Mouse (Mus musculus): ENCODE results near the gene Minos1. TPM values are rescaled to one million over a fixed set of nuclear protein-coding genes. Genes with fewer than 3 reads are reported as not detected.

Gene Minos1
- polyA plus RNA-seq, 1 experiment = 180 TPM

DNA sequence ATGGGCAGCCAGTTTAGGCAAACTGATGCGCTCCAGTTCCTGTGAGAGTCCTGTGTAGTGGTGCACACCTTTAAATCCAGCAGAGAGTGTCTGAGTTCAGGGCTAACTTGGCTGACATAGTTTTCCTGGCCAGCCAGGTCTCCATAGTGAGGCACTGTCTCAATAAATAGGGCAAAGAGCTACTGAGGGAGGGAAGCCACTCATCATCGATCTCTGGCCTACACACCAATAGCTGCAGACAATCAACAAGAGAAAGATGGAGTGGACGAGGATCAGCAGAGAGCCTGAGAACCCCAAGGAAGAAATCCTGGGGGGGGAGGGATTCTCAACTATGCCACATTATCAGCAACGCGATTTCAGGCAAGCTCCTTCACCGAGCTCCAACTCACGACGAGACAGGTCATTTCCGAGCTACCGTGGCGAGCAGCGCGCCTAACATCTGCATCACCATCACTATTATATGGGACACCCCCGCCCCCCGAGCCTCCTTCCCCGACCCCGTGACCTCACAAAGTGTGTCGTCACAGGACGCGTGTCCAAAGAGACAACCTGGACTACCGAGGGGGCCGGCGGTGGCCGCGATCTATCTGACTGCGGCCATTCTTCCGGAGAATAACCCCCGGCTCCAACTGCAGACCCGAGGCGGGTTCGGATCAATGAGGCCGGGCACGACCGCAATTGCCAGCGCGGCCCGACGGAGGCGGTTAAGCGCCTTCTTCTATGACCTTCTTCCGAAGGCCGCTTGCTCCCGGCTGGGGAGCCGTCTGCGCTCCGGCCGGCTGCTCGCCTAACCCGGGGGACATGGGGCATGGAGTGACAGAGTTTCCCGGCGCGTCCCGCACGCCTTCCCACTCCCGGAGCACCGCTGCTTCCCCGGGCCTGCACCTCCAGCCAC lies 860 bp downstream of the Minos1 start:
- Histone ChIP-seq H3K4me1 (ENCODE audit: control insufficient read depth, insufficient read depth, low read length) (peaks cover 5% of the 10 kb centered on the region), H3K4me3 (ENCODE audit: insufficient read depth, low read length) (peak overlapping the region; percentile 61), H3K27ac (ENCODE audit: insufficient read depth, low read length) (peak overlapping the region; percentile 91)
- TF ChIP-seq CTCF (IDR thresholded peaks at IDR 0.05; ENCODE audit: extremely low read depth, insufficient read depth, low read length) = no peak
- no peak for TF ChIP-seq POLR2A (IDR thresholded peaks at IDR 0.05; ENCODE audit: extremely low read depth, insufficient read depth, low read length)

DNA sequence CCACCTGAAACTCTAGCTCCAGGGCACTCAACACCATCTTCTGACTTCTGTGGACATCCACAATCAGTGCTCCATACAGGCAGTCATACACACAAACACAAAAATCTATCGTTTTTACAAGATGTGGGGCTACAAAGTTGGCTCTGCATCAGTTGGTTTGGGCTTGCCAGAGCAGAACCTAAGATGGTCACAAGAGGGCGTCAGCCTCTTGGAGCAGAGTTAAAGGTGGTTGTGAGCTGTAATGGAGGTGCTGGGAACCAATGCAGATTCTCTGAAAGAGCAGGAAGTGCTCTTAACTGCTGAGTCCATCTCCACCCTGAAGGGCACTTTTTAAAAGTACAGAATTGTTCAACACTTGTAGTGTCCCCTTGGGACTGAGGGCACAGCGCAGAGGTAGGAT lies 4.4 kb downstream of the Minos1 start:
- H3K27ac ChIP-seq (ENCODE audit: insufficient read depth, low read length) = no peak overlapping the region
- no peak for TF ChIP-seq POLR2A (IDR thresholded peaks at IDR 0.05; ENCODE audit: extremely low read depth, insufficient read depth, low read length)
- TF ChIP-seq CTCF (IDR thresholded peaks at IDR 0.05; ENCODE audit: extremely low read depth, insufficient read depth, low read length) = no peak
- peaks cover 5% of the 10 kb centered on the region for H3K4me1 ChIP-seq (ENCODE audit: control insufficient read depth, insufficient read depth, low read length)
- H3K4me3 ChIP-seq (ENCODE audit: insufficient read depth, low read length) = no peak overlapping the region

DNA sequence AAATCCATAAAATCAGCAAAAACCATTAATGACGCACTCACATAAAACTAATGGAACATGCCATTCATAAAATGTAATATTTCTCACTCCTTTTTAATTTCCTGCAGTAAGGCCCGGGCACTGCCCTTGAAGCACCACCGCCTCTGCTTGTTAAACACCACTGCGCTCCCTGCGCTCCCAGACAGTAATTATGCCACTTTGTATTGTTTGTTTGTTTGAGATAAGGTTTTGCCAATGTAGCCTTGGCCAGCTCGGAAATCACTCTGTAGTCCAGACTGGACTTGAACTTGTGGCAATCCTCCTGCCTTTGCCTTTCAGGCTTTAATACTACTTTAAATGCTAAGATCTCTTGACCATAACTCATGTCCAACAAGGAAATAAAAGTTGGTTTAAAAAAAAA lies 6.0 kb downstream of the Minos1 start:
- TF ChIP-seq POLR2A (IDR thresholded peaks at IDR 0.05; ENCODE audit: extremely low read depth, insufficient read depth, low read length) (no peak), CTCF (IDR thresholded peaks at IDR 0.05; ENCODE audit: extremely low read depth, insufficient read depth, low read length) (no peak)
- Histone ChIP-seq H3K27ac (ENCODE audit: insufficient read depth, low read length) (no peak overlapping the region), H3K4me3 (ENCODE audit: insufficient read depth, low read length) (no peak overlapping the region), H3K4me1 (ENCODE audit: control insufficient read depth, insufficient read depth, low read length) (peaks cover 5% of the 10 kb centered on the region)

DNA sequence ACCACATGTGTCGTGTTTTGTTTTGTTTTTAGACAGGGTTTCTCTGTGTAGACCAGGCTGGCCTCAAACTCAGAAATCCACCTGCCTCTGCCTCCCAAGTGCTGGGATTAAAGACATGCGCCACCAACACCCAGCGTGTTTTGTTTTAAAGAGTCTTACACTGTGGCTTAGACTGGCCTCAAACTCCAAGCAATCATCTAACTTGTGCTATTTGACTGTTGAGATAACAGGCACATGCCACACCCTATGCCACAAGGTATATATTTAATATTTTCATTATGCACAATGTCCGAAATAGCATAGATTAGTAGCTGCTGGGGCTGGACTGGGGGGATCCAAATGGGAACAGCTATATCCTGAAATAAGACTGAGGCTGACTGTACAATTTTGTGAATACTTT lies 8.4 kb downstream of the Minos1 start:
- H3K27ac ChIP-seq (ENCODE audit: insufficient read depth, low read length) = no peak overlapping the region
- H3K4me1 ChIP-seq (ENCODE audit: control insufficient read depth, insufficient read depth, low read length) = no peaks in the 10 kb centered on the region
- no peak overlapping the region for H3K4me3 ChIP-seq (ENCODE audit: insufficient read depth, low read length)
- TF ChIP-seq POLR2A (IDR thresholded peaks at IDR 0.05; ENCODE audit: extremely low read depth, insufficient read depth, low read length) (no peak), CTCF (IDR thresholded peaks at IDR 0.05; ENCODE audit: extremely low read depth, insufficient read depth, low read length) (no peak)

DNA sequence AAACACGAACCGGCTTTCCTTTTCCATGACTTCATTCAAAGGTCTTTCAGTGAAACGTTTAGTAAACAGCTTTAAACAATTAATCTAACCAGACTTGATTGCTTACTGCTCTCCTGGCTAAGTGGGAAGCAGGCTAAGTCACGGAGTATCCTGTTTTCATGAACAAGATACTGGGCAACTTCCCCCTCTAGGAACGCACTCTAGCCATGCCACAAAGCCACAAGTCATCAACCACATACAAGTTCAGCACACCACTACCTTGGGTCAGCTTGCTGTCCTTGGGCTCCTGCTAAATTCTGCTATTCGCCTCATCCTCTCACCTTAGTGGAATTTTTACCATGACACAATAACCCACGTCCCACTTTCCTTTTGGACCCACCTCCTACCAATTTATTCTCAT lies 9.9 kb downstream of the Minos1 start:
- no peak overlapping the region for H3K4me3 ChIP-seq (ENCODE audit: insufficient read depth, low read length)
- H3K27ac ChIP-seq (ENCODE audit: insufficient read depth, low read length) = no peak overlapping the region
- TF ChIP-seq POLR2A (IDR thresholded peaks at IDR 0.05; ENCODE audit: extremely low read depth, insufficient read depth, low read length) (no peak), CTCF (IDR thresholded peaks at IDR 0.05; ENCODE audit: extremely low read depth, insufficient read depth, low read length) (no peak)
- no peaks in the 10 kb centered on the region; the same call in 1 of the 2 replicates for H3K4me1 ChIP-seq (ENCODE audit: control insufficient read depth, insufficient read depth, low read length)

DNA sequence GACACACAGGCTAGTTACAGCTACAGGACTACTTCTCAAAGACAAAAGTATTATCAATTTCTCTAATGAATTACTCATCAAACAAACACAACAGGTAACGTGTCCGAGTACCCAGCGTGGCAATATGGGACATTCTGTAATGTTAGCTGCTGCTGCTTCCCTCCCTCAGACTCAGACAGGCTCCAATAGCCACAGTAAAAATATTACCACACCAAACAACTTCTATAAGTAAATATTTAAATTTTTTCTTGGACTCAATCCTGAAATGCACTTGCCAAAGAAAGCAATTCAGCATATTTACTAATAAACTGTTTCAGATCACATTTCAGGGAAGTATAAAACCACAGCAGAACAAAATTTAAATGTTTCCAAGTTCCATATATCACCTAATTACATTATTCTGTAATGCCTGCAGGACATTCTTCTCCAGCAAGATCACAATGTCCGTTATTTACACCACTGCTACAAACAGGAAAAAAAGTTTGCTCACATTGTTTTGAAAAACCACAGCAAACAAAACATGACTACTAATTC lies 10.6 kb downstream of the Minos1 start:
- no peak overlapping the region for H3K4me3 ChIP-seq (ENCODE audit: insufficient read depth, low read length)
- TF ChIP-seq CTCF (IDR thresholded peaks at IDR 0.05; ENCODE audit: extremely low read depth, insufficient read depth, low read length) (no peak), POLR2A (IDR thresholded peaks at IDR 0.05; ENCODE audit: extremely low read depth, insufficient read depth, low read length) (no peak)
- no peak overlapping the region for H3K27ac ChIP-seq (ENCODE audit: insufficient read depth, low read length)
- H3K4me1 ChIP-seq (ENCODE audit: control insufficient read depth, insufficient read depth, low read length) = no peaks in the 10 kb centered on the region; the same call in 1 of the 2 replicates

DNA sequence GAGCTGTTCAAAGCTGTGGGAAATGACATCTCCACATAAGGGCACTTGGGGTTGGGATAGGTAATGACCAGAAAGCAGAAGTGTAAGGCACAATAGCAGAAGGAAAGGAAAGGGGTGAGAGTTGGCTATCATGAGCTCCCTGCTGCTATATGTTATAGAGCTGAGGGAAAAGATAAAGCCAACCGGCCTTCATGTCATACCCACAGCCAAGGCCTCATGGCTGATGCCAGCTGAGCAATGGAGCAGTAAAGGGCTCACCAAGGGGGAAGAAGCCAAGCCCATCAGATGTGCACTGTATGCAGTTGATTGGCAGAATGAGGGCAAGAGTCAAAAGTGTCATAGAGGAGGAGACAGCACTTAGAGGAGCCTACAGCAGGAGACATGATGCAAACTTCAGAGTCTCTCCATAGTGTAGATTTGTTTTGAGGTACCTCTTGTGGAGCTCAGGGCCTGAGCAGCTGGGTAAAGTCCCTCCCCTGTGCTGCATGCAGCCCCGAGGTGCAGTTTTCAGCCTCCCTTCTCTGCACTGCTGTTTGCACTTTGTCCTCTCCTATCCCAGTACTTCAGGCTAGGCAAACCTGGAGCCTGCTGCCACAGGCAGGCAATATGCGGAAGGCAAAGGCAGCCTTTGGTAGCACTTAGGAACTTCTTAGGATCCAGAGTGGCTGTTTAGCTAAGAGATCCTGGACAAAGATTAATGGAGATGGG lies 14.4 kb downstream of the Minos1 start:
- Histone ChIP-seq H3K4me1 (ENCODE audit: control insufficient read depth, insufficient read depth, low read length) (peaks cover 2% of the 10 kb centered on the region; the same call in 1 of the 2 replicates), H3K27ac (ENCODE audit: insufficient read depth, low read length) (no peak overlapping the region), H3K4me3 (ENCODE audit: insufficient read depth, low read length) (no peak overlapping the region)
- no peak for TF ChIP-seq CTCF (IDR thresholded peaks at IDR 0.05; ENCODE audit: extremely low read depth, insufficient read depth, low read length)
- TF ChIP-seq POLR2A (IDR thresholded peaks at IDR 0.05; ENCODE audit: extremely low read depth, insufficient read depth, low read length) = no peak

DNA sequence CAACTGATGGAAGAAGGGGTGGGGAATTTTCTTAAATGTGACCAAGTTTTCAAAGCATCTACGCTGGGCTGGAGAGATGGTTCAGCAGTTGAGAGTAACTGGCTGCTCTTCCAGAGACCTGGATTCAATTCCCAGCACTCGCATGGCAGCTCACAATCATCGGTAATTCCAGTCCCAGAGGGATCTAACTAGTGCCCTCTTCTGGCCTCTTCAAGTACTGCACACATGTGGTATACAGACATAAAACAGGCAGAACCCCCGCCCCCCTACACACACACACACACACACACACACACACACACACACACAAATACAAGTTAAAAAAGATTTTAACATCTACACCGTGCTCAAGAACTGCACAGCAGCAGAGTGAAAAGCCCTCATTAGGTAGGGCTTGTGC lies 15.2 kb downstream of the Minos1 start:
- TF ChIP-seq POLR2A (IDR thresholded peaks at IDR 0.05; ENCODE audit: extremely low read depth, insufficient read depth, low read length) = no peak
- no peak for TF ChIP-seq CTCF (IDR thresholded peaks at IDR 0.05; ENCODE audit: extremely low read depth, insufficient read depth, low read length)
- Histone ChIP-seq H3K27ac (ENCODE audit: insufficient read depth, low read length) (no peak overlapping the region), H3K4me3 (ENCODE audit: insufficient read depth, low read length) (no peak overlapping the region), H3K4me1 (ENCODE audit: control insufficient read depth, insufficient read depth, low read length) (peaks cover 2% of the 10 kb centered on the region; the same call in 1 of the 2 replicates)

DNA sequence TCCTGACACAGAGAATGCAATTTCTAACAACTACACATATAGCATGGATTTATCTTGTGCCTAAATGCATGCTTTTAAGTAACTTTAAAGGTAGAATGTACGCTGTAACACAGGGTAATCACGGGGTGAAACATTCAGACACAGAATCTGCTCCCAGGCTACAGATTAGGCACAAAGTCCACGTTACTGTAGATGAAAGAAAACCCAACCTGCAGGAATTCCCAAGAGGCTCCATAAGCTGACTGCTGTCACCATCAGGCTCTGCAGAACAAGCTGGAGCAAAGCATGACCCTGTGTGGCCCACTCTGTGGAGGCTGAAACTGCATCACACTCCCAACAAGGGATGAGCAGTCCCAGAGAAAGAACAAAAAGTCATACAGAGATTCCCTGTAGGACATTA lies 18.4 kb downstream of the Minos1 start:
- Histone ChIP-seq H3K4me1 (ENCODE audit: control insufficient read depth, insufficient read depth, low read length) (peaks cover 4% of the 10 kb centered on the region; the same call in 1 of the 2 replicates), H3K27ac (ENCODE audit: insufficient read depth, low read length) (no peak overlapping the region), H3K4me3 (ENCODE audit: insufficient read depth, low read length) (no peak overlapping the region)
- no peak for TF ChIP-seq CTCF (IDR thresholded peaks at IDR 0.05; ENCODE audit: extremely low read depth, insufficient read depth, low read length)
- TF ChIP-seq POLR2A (IDR thresholded peaks at IDR 0.05; ENCODE audit: extremely low read depth, insufficient read depth, low read length) = no peak
